Mouse (Mus musculus) forebrain, embryonic 13.5 days (tissue): ENCODE results near the gene Depdc1b. TPM values are rescaled to one million over a fixed set of nuclear protein-coding genes. Genes with fewer than 3 reads are reported as not detected.

Experiments
- ATAC-seq: fragments of 200-750 bp; cut with Nextera tagmentation; 2 replicates; pipeline ENCODE4 v1.8.0; 2017
- H3K27ac ChIP-seq: fragments of 300-500 bp; sonication (generic); 2 replicates; pipeline ENCODE4 v1.5.1; 2015; ENCODE audit warnings: inconsistent platforms, mild to moderate bottlenecking, moderate library complexity
- H3K27me3 ChIP-seq: fragments of 300-500 bp; sonication (generic); 2 replicates; pipeline ENCODE4 v1.6.1; 2015; ENCODE audit warnings: mild to moderate bottlenecking, inconsistent platforms
- H3K36me3 ChIP-seq: fragments of 300-500 bp; sonication (generic); 2 replicates; pipeline ENCODE4 v1.6.1; 2015; ENCODE audit warnings: mild to moderate bottlenecking, inconsistent platforms; ENCODE audit not compliant: poor library complexity, severe bottlenecking
- H3K4me1 ChIP-seq: fragments of 300-500 bp; sonication (generic); 2 replicates; pipeline ENCODE4 v1.6.1; 2015; ENCODE audit warnings: inconsistent platforms
- H3K4me2 ChIP-seq: fragments of 300-500 bp; sonication (generic); 2 replicates; pipeline ENCODE4 v1.6.1; 2015; ENCODE audit warnings: inconsistent platforms, mild to moderate bottlenecking, moderate library complexity
- H3K4me3 ChIP-seq: fragments of 300-500 bp; sonication (generic); 2 replicates; pipeline ENCODE4 v1.5.1; 2015; ENCODE audit warnings: mild to moderate bottlenecking, inconsistent platforms
- H3K9ac ChIP-seq: fragments of 300-500 bp; sonication (generic); 2 replicates; pipeline ENCODE4 v1.6.1; 2015; ENCODE audit warnings: mild to moderate bottlenecking, inconsistent platforms
- H3K9me3 ChIP-seq: fragments of 300-500 bp; sonication (generic); replicated peaks from 2 replicates; pipeline ENCODE4 v1.6.1; 2016; ENCODE audit warnings: inconsistent platforms
- WGBS: fragments of 180-500 bp; shearing (Covaris S2); methylation state at CpG from one replicate; pipeline ENCODE4 v1.1.7; 2015; 5-methylcytosine and 5-hydroxymethylcytosine counted together
- polyA plus RNA-seq: library from polyadenylated mRNA; unstranded; fragments of >200 nt; fragmentation: Nextera tagmentation; extraction: Ambion mirVana; gene quantifications from 2 replicates; pipeline ENCODE4 v1.2.1, GENCODE M21; 2015

Gene Depdc1b
- polyA plus RNA-seq, 1 experiment from 2014 or later, result 13.2 TPM

DNA sequence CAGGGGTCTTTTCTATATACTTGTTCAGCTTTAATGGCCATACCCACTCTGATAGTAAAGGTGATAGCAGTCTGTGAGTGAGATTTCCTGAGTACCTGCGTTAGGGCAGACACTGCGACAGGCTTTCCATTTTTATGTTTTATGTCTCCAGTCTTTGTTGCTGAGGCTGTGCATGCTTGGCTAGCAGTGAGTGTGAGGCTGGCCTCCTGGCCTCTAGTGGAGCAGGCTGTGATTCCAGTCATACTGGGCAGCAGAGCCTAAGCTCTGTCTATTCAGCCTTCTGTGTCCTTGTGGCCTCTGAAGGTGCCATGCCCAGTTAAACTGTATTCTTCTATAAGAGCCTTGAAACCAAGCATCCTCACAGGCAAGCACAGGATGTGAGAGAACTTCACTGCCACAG is 6.3 kb downstream of the Depdc1b start:
- 99% methylated on average over 2 of the region's 2 CpGs for WGBS
- no peak for ATAC-seq
- H3K36me3 ChIP-seq, result peaks cover 34% of the 10 kb centered on the region
- no peak overlapping the region for H3K27ac ChIP-seq
- peaks cover 4% of the 10 kb centered on the region for H3K4me1 ChIP-seq
- H3K4me3 ChIP-seq, result no peak overlapping the region
- H3K27me3 ChIP-seq, result no peaks in the 10 kb centered on the region
- no peaks in the 10 kb centered on the region for H3K9me3 ChIP-seq
- H3K4me2 ChIP-seq, result no peak overlapping the region
- no peak overlapping the region for H3K9ac ChIP-seq

DNA sequence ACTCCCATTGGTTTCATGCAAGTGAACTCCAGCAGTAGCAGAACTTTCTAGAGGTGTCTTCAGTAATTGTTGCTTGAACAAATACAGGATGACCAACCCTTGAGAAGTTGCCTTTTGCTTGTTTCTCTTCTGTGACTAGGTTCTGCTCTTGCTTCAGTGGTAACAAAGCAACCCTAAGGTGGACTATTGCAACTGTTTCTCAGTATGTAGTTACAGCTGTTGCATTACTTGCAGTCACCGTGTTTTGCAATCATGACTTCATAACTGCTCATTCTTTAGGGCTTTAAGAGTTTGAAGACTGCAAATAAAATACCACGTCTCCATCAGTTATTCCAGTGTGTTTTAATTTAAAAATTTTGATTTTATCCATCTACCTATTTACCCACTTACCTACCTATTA is 7.2 kb downstream of the Depdc1b start:
- no peaks in the 10 kb centered on the region for H3K4me1 ChIP-seq
- ATAC-seq, result no peak
- 96% methylated on average over 2 of the region's 2 CpGs for WGBS
- no peaks in the 10 kb centered on the region for H3K9me3 ChIP-seq
- H3K9ac ChIP-seq, result no peak overlapping the region
- H3K36me3 ChIP-seq, result peaks cover 34% of the 10 kb centered on the region
- no peak overlapping the region for H3K4me2 ChIP-seq
- no peaks in the 10 kb centered on the region for H3K27me3 ChIP-seq
- H3K4me3 ChIP-seq, result no peak overlapping the region
- H3K27ac ChIP-seq, result no peak overlapping the region

- no peak overlapping the region for H3K27ac ChIP-seq
- 94% methylated on average over 22 of the region's 22 CpGs for WGBS
- no peaks in the 10 kb centered on the region for H3K9me3 ChIP-seq
- no peak overlapping the region for H3K9ac ChIP-seq
- no peaks in the 10 kb centered on the region for H3K27me3 ChIP-seq
- H3K4me1 ChIP-seq, result no peaks in the 10 kb centered on the region
- H3K4me3 ChIP-seq, result no peak overlapping the region
- H3K36me3 ChIP-seq, result peaks cover 34% of the 10 kb centered on the region
- ATAC-seq, result no peak
- no peak overlapping the region for H3K4me2 ChIP-seq
Observed at GRCm38 (mm10) chr13:108323866-108324829, 8.0 kb downstream of the Depdc1b start.

DNA sequence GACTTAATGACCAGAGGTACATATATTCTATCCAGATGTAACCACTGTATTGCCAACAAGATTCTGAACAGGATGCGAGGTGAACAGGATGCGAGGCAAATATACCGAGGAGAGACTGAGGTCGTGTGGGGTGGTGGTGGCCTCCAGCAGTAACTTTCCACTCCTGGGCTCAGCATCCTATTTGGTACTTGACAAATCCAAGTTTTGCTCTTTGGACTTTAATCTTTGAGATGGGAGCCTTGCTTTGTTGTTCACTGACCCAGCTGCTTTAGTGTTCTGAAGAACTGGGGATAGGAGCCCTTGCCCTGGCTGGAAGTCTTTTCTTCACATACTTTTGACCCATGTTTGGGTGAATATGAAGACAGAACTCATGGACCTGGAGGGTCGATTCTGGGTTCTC is 9.7 kb downstream of the Depdc1b start:
- Histone ChIP-seq H3K36me3 (peaks cover 34% of the 10 kb centered on the region), H3K4me3 (no peak overlapping the region), H3K9me3 (no peaks in the 10 kb centered on the region), H3K9ac (no peak overlapping the region), H3K4me1 (no peaks in the 10 kb centered on the region), H3K27ac (no peak overlapping the region), H3K27me3 (no peaks in the 10 kb centered on the region), H3K4me2 (no peak overlapping the region)
- 89% methylated on average over 5 of the region's 5 CpGs for WGBS
- ATAC-seq, result no peak

- Histone ChIP-seq H3K36me3 (peaks cover 34% of the 10 kb centered on the region), H3K27ac (no peak overlapping the region), H3K4me3 (no peak overlapping the region), H3K4me1 (no peaks in the 10 kb centered on the region), H3K9me3 (no peaks in the 10 kb centered on the region), H3K27me3 (no peaks in the 10 kb centered on the region), H3K9ac (no peak overlapping the region), H3K4me2 (no peak overlapping the region)
- ATAC-seq, result no peak
- WGBS, result 95% methylated on average over 10 of the region's 10 CpGs
Observed at GRCm38 (mm10) chr13:108326351-108326750, 10.2 kb downstream of the Depdc1b start.

DNA sequence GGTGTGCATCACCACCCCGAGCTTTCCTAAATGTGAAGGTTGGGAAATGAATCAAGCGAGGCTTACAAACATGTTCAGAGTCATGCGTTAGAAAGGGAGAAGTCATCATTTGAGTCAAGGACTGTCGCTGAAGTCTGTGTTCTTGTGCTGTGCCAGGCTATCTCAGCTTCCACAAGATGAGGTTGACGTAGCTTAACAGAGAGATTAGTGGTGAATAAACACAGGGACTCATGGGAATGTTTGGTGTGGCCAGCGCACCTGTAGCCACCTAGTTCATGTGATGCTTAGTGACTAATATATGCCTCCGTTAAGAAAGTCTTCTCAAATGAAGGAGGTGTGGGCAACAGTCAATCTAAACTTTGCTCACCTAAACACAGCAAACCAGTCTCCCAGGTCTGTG is 10.9 kb downstream of the Depdc1b start:
- H3K9ac ChIP-seq, result no peak overlapping the region
- WGBS, result 88% methylated on average over 7 of the region's 7 CpGs
- no peaks in the 10 kb centered on the region for H3K27me3 ChIP-seq
- H3K4me3 ChIP-seq, result no peak overlapping the region
- no peak for ATAC-seq
- peaks cover 40% of the 10 kb centered on the region for H3K36me3 ChIP-seq
- no peak overlapping the region for H3K27ac ChIP-seq
- no peak overlapping the region for H3K4me2 ChIP-seq
- H3K9me3 ChIP-seq, result no peaks in the 10 kb centered on the region
- no peaks in the 10 kb centered on the region for H3K4me1 ChIP-seq

DNA sequence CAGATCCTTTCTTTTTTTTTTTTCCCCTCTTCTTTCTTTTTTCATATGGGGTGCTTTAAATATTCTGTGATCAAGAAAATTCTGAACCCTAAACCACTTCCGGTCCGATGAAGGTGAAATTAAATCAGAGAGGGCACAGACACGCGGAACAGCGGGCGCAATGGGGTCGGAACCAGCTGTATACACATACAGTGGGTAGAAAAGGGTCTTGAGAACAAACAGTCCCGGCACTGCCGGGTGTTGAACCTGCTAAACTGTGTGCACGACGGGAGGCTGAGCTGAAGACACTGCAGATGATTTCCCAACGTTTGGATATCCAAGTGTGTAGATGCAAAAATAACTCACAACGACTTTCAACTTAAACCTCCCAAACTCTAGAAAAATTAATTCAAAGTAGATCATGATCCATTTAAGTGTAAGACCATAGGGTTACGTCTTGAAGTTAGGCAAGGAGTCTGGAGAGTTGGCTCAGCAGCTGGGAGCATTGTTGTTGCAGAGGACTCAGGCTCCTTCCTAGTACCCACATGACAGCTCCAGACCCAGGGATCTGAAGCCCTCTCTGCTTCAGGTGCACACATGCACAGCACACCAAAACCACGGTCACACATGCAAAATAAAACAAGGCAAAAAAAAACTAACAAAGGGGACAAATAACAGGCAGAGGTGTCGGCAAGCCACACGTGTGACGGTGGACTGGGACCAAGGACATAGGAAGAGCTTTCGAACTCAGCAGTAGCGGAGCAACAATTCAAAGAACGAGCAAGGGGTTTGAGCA is 12.5 kb downstream of the Depdc1b start:
- Histone ChIP-seq H3K9ac (no peak overlapping the region), H3K4me1 (no peaks in the 10 kb centered on the region), H3K9me3 (no peaks in the 10 kb centered on the region), H3K27me3 (no peaks in the 10 kb centered on the region), H3K4me2 (no peak overlapping the region), H3K36me3 (peaks cover 45% of the 10 kb centered on the region), H3K4me3 (no peak overlapping the region), H3K27ac (no peak overlapping the region)
- 93% methylated on average over 21 of the region's 21 CpGs for WGBS
- no peak for ATAC-seq

- H3K27ac ChIP-seq, result no peak overlapping the region
- peaks cover 35% of the 10 kb centered on the region for H3K36me3 ChIP-seq
- no peaks in the 10 kb centered on the region for H3K9me3 ChIP-seq
- ATAC-seq, result peak; percentile 72
- no peak overlapping the region for H3K4me3 ChIP-seq
- 75% methylated on average over 3 of the region's 3 CpGs for WGBS
- no peak overlapping the region for H3K9ac ChIP-seq
- H3K27me3 ChIP-seq, result no peaks in the 10 kb centered on the region
- no peak overlapping the region for H3K4me2 ChIP-seq
- H3K4me1 ChIP-seq, result no peaks in the 10 kb centered on the region
Observed at GRCm38 (mm10) chr13:108329693-108330092, 13.6 kb downstream of the Depdc1b start.

- Histone ChIP-seq H3K27ac (no peak overlapping the region), H3K36me3 (peaks cover 11% of the 10 kb centered on the region; the same call in 1 of the 2 replicates), H3K4me1 (no peaks in the 10 kb centered on the region), H3K9me3 (no peaks in the 10 kb centered on the region), H3K27me3 (no peaks in the 10 kb centered on the region), H3K9ac (no peak overlapping the region), H3K4me3 (no peak overlapping the region), H3K4me2 (no peak overlapping the region)
- WGBS, result 92% methylated on average over 15 of the region's 15 CpGs
- ATAC-seq, result no peak
Observed at GRCm38 (mm10) chr13:108335257-108336003, 19.3 kb downstream of the Depdc1b start.

- Histone ChIP-seq H3K36me3 (peaks cover 11% of the 10 kb centered on the region; the same call in 1 of the 2 replicates), H3K4me2 (no peak overlapping the region), H3K4me3 (no peak overlapping the region), H3K9me3 (no peaks in the 10 kb centered on the region), H3K27ac (no peak overlapping the region), H3K27me3 (no peaks in the 10 kb centered on the region), H3K4me1 (no peaks in the 10 kb centered on the region), H3K9ac (no peak overlapping the region)
- 92% methylated on average over 11 of the region's 11 CpGs for WGBS
- ATAC-seq, result no peak
Observed at GRCm38 (mm10) chr13:108336192-108336591, 20.1 kb downstream of the Depdc1b start.

DNA sequence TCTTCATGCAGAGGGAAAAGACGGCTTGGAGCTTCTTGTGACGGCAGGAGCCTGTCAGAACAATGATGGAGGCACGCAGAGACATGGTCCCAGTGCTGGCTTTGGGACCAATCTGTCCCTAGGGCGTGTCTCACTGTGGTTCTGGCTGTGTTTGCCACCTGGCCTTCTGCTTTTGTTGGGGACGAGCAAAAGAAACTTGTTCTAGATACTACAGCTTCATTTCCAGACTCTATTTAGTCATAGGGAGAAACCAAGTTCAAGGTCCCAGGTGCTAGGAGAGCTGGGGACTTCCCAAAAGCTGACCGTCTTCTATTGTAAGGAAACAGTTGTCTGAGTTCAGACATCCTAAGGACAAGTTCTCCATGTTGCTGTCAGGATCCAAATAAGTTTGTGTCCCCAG is 21.2 kb downstream of the Depdc1b start:
- H3K9me3 ChIP-seq, result no peaks in the 10 kb centered on the region

More for the DNA sequence above, 21.2 kb downstream of the Depdc1b start:
- WGBS, result 94% methylated on average over 6 of the region's 6 CpGs
- no peak for ATAC-seq
- H3K36me3 ChIP-seq, result peaks cover 2% of the 10 kb centered on the region; the same call in 1 of the 2 replicates
- H3K4me1 ChIP-seq, result no peaks in the 10 kb centered on the region
- H3K4me3 ChIP-seq, result no peak overlapping the region
- no peaks in the 10 kb centered on the region for H3K27me3 ChIP-seq
- H3K4me2 ChIP-seq, result no peak overlapping the region
- no peak overlapping the region for H3K9ac ChIP-seq
- H3K27ac ChIP-seq, result no peak overlapping the region
